Mouse (Mus musculus) adipose tissue, adult 10 weeks (tissue): ENCODE results near the gene Spsb1. TPM values are rescaled to one million over a fixed set of nuclear protein-coding genes. Genes with fewer than 3 reads are reported as not detected.

Experiments
- polyA plus RNA-seq: library from polyadenylated mRNA; stranded (reverse); fragments of 350-450 nt; fragmentation: Illumina TruSeq; extraction: RNeasy Lipid Tissue Mini Kit (QIAGEN cat#74804); gene quantifications from one replicate; pipeline ENCODE4 v1.2.3, GENCODE M21; 2014; ENCODE audit warnings: low read depth, low replicate concordance

Gene Spsb1
- polyA plus RNA-seq, result 24.2 TPM

DNA sequence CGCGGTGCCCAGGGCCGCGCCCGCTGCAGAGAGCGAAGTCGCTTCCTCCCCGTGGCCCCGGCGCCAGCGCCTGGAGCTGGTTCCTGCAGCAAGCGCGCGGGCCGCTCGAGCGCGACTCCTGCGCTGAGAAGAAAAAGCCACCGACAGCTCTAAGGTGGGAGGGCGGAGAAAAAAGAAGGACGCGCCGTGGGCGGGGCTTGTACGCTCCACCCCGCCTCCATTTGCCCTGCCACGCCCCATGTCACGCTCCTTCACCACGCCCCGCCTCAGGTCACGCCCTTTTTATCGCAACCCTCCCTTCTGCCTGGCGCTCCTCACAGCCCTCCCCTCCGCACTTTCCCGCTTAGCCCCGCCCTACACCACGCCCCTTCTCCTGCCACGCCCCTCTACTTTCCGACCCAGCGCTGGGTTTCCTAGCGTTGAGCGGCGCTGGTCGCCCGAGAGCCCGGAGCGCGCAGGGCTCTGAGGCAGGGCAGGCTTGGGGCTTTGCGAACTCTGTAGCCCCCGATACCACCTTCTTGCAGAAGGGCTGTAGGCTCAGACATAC lies at the start of gene Spsb1:
Spsb1 (minus strand) TSS at position 151 of the 547 bp plus-strand sequence.

Other genes with a start within 250 kb of the Spsb1 start
- 14.9 TPM for gene Tmem201, start 217.0 kb downstream of the Spsb1 start, polyA plus RNA-seq
- 11.4 TPM for gene Slc25a33, start 180.8 kb downstream of the Spsb1 start, polyA plus RNA-seq
- 140 TPM for gene H6pd, start 54.0 kb upstream of the Spsb1 start, polyA plus RNA-seq
- 6.5 TPM for gene Gpr157, start 132.3 kb upstream of the Spsb1 start, polyA plus RNA-seq
- gene Slc2a5, start 164.2 kb upstream of the Spsb1 start, polyA plus RNA-seq, result 24.8 TPM
- gene Slc2a7, start 193.9 kb upstream of the Spsb1 start, polyA plus RNA-seq, result not detected
- not detected for gene Car6, start 246.3 kb upstream of the Spsb1 start, polyA plus RNA-seq